Mouse (Mus musculus): ENCODE data around the gene Hes2.

DNA sequence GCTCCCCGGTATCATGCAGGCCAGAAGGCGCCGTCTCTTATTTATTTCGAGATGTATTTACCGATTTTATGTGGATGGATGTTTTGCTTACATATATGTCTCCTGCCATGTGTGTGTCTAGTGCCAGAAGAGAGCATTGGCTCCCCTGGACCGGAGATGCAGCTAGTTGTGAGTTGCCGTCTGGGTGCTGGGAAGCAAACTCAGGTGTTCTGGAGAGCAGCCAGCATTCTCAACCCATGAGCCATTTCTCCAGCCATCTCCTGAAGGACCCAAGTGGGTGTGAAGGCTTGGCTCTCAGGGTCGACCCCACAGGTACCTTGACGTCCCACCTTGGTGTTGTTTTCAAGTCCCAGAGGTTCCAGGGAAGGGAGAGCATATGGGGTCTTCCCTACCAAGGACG, 23.5 kb downstream of the Hes2 start:
- TF ChIP-seq CTCF (conservative IDR thresholded peaks at IDR 0.05; ENCODE audit: low read length) (no peak), NANOG (IDR thresholded peaks at IDR 0.05; ENCODE audit: borderline replicate concordance, low read length) (no peak)
